Mouse (Mus musculus): ENCODE results near the gene Itgb5. TPM values are rescaled to one million over a fixed set of nuclear protein-coding genes. Genes with fewer than 3 reads are reported as not detected.

Itgb5 gene
- 25.1 and 31.3 TPM in 2 replicates for polyA plus RNA-seq (2012; rRNA removed)

DNA sequence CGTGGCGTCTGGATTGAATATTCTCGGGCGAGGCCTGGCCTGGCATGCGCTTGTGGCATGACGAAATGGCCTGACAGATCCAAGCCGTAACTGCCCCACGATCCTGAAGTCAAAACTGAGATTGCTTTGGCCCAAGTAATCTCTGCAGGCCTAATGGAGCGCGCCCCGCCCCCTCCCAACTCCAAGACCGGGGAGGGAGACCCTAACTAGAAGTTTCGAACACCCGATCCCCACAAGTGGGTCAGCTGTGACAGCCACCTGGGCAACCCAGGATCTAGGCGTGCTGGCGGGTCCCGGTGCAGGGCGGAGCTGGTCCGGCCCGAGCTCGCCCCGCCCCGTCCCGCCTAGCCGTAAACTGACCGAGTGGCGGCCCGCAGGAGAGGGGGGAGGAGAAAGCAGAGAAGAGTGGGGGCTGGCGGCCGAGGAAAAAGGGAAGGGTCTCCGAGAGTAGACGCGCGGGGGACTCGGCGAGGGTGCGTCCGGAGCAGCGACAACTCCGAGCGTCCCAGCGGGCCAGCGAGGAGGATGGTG is at the start of gene Itgb5:
Gene Itgb5 (plus strand): TSS at position 365 of the 531 bp plus-strand sequence.

GRCm38 (mm10) chr16:33793846-33794791 is 35.3 kb upstream of the Itgb5 start, which contains the start of gene Muc13:
TSS of gene Muc13 (plus strand) at chr16:33794037.

DNA sequence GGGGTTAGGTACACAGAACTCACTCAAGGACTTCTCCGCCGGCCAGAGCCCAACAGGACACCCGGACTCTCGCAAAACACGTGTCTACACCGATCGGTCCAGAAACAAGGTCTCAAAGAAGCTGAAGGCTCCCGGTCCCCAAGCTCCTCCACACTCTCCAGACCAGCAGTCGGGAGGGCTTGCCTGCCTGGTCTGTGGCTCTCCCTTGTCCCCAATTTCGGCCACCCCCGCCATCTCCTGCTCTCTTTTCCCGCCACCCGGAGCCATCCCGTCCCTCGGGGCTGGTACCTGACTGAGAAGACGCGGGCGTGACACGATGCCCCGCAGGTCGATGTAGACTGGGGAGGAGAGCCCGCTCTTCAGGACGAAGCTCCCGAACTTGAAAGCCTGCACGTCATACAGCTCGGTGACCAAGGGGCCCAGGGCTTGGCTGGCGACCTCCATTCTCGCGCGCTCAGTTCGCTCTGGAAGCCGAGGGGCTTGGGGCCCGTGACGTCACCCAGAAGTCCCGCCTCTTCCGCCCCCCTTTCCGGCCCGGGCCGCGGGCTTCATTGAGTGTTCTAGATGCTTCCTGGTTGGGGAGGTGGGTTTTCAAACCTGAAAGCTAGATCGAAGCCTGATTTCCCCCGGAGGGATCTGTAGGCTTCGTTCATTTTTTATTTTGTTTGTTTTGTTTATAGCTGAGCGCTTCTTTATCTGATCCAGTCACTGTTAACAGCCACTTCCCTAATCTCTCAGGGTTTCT is 137.2 kb downstream of the Itgb5 start, which contains the start of gene Umps:
Gene Umps (minus strand): TSS at position 501 of the 745 bp plus-strand sequence.

Other genes with a start within 250 kb of the Itgb5 start
- 11.3 and 11.4 TPM in 2 replicates for gene Heg1, start 145.3 kb upstream of the Itgb5 start, polyA plus RNA-seq (2012; rRNA removed)
- 0.04 and 0.06 TPM in 2 replicates for gene Muc13, start 35.6 kb upstream of the Itgb5 start, polyA plus RNA-seq (2012; rRNA removed)
- 17.9 and 18.4 TPM in 2 replicates for gene Umps, start 137.4 kb downstream of the Itgb5 start, polyA plus RNA-seq (2012; rRNA removed)